Mouse (Mus musculus) embryonic fibroblast, embryonic 13.5 days (primary cell): ENCODE results near the gene Unk. TPM values are rescaled to one million over a fixed set of nuclear protein-coding genes. Genes with fewer than 3 reads are reported as not detected.
A peak's percentile ranks its signal among the peaks of the same experiment; 100 is the strongest.

Source experiments
- H3K27ac ChIP-seq: 2 replicates; pipeline ENCODE4 v1.5.1; 2012; ENCODE audit warnings: low read length, control low read depth, inconsistent platforms; ENCODE audit not compliant: insufficient read depth
- H3K4me1 ChIP-seq: 2 replicates; pipeline ENCODE4 v1.6.1; 2011; ENCODE audit warnings: low read length; ENCODE audit not compliant: control insufficient read depth, insufficient read depth
- H3K4me3 ChIP-seq: 2 replicates; pipeline ENCODE4 v1.5.1; 2011; ENCODE audit warnings: mild to moderate bottlenecking, control low read depth, low read length; ENCODE audit not compliant: insufficient read depth
- CTCF ChIP-seq: IDR thresholded peaks from 2 replicates; pipeline ENCODE4 v1.5.1; 2011; ENCODE audit warnings: mild to moderate bottlenecking, control low read depth, low read length, moderate library complexity, borderline replicate concordance; ENCODE audit not compliant: insufficient read depth
- POLR2A ChIP-seq: IDR thresholded peaks from 2 replicates; pipeline ENCODE4 v1.6.1; 2011; ENCODE audit warnings: low read depth, mild to moderate bottlenecking, control low read depth, low read length, moderate library complexity
- polyA plus RNA-seq: library from polyadenylated mRNA; stranded (reverse); fragments of >200 nt; gene quantifications from 2 replicates; pipeline ENCODE4 v1.2.4, GENCODE M21; 2011; ENCODE audit warnings: low read depth; ENCODE audit not compliant: missing spikeins, insufficient read length

The Unk gene
- polyA plus RNA-seq, 1 experiment: 18.8 TPM

GRCm38 (mm10) chr11:116106963-116107776, 77.0 kb downstream of the Unk start:
- no peak overlapping the region for H3K27ac ChIP-seq
- peak overlapping the region; percentile 67 for H3K4me3 ChIP-seq
- peaks cover 11% of the 10 kb centered on the region for H3K4me1 ChIP-seq
- TF ChIP-seq POLR2A (no peak), CTCF (no peak)

- no peak for TF ChIP-seq CTCF
- no peak for TF ChIP-seq POLR2A
- H3K4me1 ChIP-seq: peaks cover 11% of the 10 kb centered on the region
- peak overlapping the region; percentile 67 for H3K4me3 ChIP-seq
- H3K27ac ChIP-seq: no peak overlapping the region; the same call in 1 of the 2 replicates
Measured at GRCm38 (mm10) chr11:116107777-116108285, 77.7 kb downstream of the Unk start.

DNA sequence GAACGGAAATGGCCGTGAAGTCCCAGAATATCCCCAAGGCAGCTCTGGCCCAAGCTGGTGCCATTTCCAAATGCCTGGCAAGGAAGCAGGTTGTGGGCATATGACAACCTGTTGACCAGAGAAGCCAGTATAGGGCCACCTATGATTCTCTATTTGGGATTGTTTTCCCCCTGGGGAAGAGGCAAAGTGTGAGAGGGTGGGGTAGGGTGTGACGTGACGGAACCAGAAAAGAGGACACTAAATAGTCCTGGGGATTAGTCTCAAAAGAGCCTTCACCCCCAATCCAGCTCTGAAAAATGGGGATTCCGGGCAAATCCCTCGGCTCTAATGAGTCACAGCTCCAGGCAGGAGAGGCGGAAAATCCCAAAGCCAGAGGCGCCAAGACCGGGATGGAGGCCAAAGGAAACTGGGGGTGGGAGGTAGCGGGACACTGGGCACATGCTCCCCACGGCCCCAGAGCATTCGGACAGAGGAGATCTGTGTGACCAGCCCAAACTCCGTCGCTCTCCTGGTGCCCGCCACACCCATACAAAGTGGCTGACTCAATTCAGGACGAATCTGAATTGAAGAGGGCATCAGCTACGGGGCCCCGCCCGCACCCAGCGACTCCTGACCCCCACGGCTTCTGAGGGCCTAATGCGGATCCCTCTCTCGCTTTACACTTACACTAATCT, 78.5 kb downstream of the Unk start:
- H3K27ac ChIP-seq: peak overlapping the region; percentile 66
- H3K4me3 ChIP-seq: peak overlapping the region; percentile 67

GRCm38 (mm10) chr11:116109441-116110081, 79.4 kb downstream of the Unk start:
- peak overlapping the region; percentile 66 for H3K27ac ChIP-seq
- TF ChIP-seq POLR2A (0 out of 2 replicates have a peak, but pooled peaks have one; percentile 9), CTCF (no peak)
- H3K4me1 ChIP-seq: peaks cover 6% of the 10 kb centered on the region
- peak overlapping the region; percentile 67 for H3K4me3 ChIP-seq

More for the DNA sequence above, 78.5 kb downstream of the Unk start:
- TF ChIP-seq CTCF (no peak), POLR2A (peak; percentile 72)
- peaks cover 11% of the 10 kb centered on the region for H3K4me1 ChIP-seq

DNA sequence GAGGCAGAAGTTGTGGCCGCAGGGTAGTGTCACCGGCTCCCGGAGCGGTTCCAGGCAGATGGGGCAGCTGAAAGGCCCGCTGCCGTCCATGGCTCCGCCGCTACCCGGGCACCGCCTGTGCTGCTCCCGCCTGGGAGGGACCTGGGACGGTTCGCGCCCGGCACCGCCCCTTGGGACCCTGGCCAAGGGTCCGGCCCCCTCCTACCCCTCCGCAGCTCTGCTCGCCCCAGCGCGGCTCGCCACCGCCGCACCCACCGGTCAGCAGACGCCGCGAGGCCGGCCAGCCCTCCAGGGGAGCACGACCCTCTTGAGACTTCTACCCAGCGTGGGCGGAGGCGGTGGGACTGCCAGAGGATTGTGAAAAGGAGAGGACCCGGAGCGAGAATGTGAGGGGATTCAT, 80.0 kb downstream of the Unk start:
- H3K27ac ChIP-seq: peak overlapping the region; percentile 66; the same call in 1 of the 2 replicates
- H3K4me1 ChIP-seq: peaks cover 4% of the 10 kb centered on the region; the same call in 1 of the 2 replicates
- TF ChIP-seq POLR2A (peak; percentile 81), CTCF (no peak)
- H3K4me3 ChIP-seq: peak overlapping the region; percentile 67

DNA sequence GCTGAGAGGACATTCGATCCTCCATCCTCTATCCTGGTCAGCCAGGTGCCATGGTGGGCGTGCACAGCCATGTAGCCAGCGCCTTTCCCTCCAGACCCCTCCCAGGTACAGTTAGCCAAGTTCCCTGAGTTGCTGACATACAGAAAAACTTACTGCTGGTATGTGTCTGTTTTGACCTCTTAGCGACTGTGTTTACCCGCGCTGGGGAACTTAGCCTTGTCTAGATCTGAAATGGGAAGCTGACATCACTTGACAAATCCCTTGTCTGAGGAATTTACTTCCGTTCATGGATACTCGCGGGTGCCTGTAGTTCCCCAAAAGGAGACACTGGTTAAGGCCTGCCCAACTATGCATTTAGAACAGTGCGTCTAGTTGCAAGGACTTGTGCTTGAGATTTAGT, 80.4 kb downstream of the Unk start:
- TF ChIP-seq CTCF: no peak
- TF ChIP-seq POLR2A: no peak
- peaks cover 4% of the 10 kb centered on the region; the same call in 1 of the 2 replicates for H3K4me1 ChIP-seq
- peak overlapping the region; percentile 67 for H3K4me3 ChIP-seq
- peak overlapping the region; percentile 14; the same call in 1 of the 2 replicates for H3K27ac ChIP-seq

Other genes with a start within 250 kb of the Unk start
- gene Caskin2, start 216.7 kb upstream of the Unk start, polyA plus RNA-seq: 10.0 and 13.1 TPM in 2 replicates
- 10.1 and 12.2 TPM in 2 replicates for gene Tsen54, start 215.6 kb upstream of the Unk start, polyA plus RNA-seq
- gene Llgl2, start 206.3 kb upstream of the Unk start, polyA plus RNA-seq: 3.0 and 3.7 TPM in 2 replicates
- gene Myo15b, start 171.9 kb upstream of the Unk start, polyA plus RNA-seq: not detected in 2 replicates
- not detected in 2 replicates for gene Smim5, start 130.4 kb upstream of the Unk start, polyA plus RNA-seq
- gene Smim6, start 118.3 kb upstream of the Unk start, polyA plus RNA-seq: not detected in 2 replicates
- 45.2 and 50.0 TPM in 2 replicates for gene Sap30bp, start 97.0 kb upstream of the Unk start, polyA plus RNA-seq
- 11.3 and 15.8 TPM in 2 replicates for gene Recql5, start 96.8 kb upstream of the Unk start, polyA plus RNA-seq
- 1.3 and 2.1 TPM in 2 replicates for gene Itgb4, start 55.6 kb upstream of the Unk start, polyA plus RNA-seq
- gene Galk1, start 17.6 kb upstream of the Unk start, polyA plus RNA-seq: 50.8 and 58.6 TPM in 2 replicates
- gene H3f3b, start 2.4 kb upstream of the Unk start, polyA plus RNA-seq: 339 and 513 TPM in 2 replicates
- not detected in 2 replicates for gene Unc13d, start 47.6 kb downstream of the Unk start, polyA plus RNA-seq
- gene Wbp2, start 56.7 kb downstream of the Unk start, polyA plus RNA-seq: 55.1 and 63.8 TPM in 2 replicates
- 21.5 and 25.1 TPM in 2 replicates for gene Trim47, start 96.9 kb downstream of the Unk start, polyA plus RNA-seq
- gene Trim65, start 100.8 kb downstream of the Unk start, polyA plus RNA-seq: 2.8 and 2.9 TPM in 2 replicates
- 31.6 and 32.5 TPM in 2 replicates for gene Mrpl38, start 108.5 kb downstream of the Unk start, polyA plus RNA-seq
- gene Fbf1, start 137.8 kb downstream of the Unk start, polyA plus RNA-seq: 34.5 and 42.3 TPM in 2 replicates
- gene Ten1, start 168.5 kb downstream of the Unk start, polyA plus RNA-seq: 9.8 and 16.3 TPM in 2 replicates
- 51.3 and 54.3 TPM in 2 replicates for gene Acox1, start 168.7 kb downstream of the Unk start, polyA plus RNA-seq
- gene Evpl, start 207.8 kb downstream of the Unk start, polyA plus RNA-seq: 0.16 TPM in 1 of 2 replicates, not detected in the other
- 71.1 and 71.4 TPM in 2 replicates for gene Srp68, start 243.9 kb downstream of the Unk start, polyA plus RNA-seq